Mouse (Mus musculus): ENCODE results near the gene Sgip1. TPM values are rescaled to one million over a fixed set of nuclear protein-coding genes. Genes with fewer than 3 reads are reported as not detected.

The Sgip1 gene
- total RNA-seq, 2 experiments from 2014 or later = 0.45 to 8.4 TPM

- ATAC-seq (replicated peaks; ENCODE audit: low FRiP score, poor library complexity, severe bottlenecking) = no peak
Measured at GRCm38 (mm10) chr4:102886459-102886858, 145.4 kb downstream of the Sgip1 start.

GRCm38 (mm10) chr4:102886902-102887301 lies 145.8 kb downstream of the Sgip1 start:
- ATAC-seq (replicated peaks; ENCODE audit: low FRiP score, poor library complexity, severe bottlenecking) = no peak

GRCm38 (mm10) chr4:102887770-102888689 lies 146.9 kb downstream of the Sgip1 start:
- no peak for ATAC-seq (replicated peaks; ENCODE audit: low FRiP score, poor library complexity, severe bottlenecking)

GRCm38 (mm10) chr4:102895866-102896265 lies 154.8 kb downstream of the Sgip1 start:
- no peak for ATAC-seq (replicated peaks; ENCODE audit: low FRiP score, poor library complexity, severe bottlenecking)

- ATAC-seq (replicated peaks; ENCODE audit: low FRiP score, poor library complexity, severe bottlenecking) = no peak
Measured at GRCm38 (mm10) chr4:102898987-102899386, 157.9 kb downstream of the Sgip1 start.

GRCm38 (mm10) chr4:102899683-102900082 lies 158.6 kb downstream of the Sgip1 start:
- ATAC-seq (replicated peaks; ENCODE audit: low FRiP score, poor library complexity, severe bottlenecking) = no peak

GRCm38 (mm10) chr4:102900166-102900565 lies 159.1 kb downstream of the Sgip1 start:
- ATAC-seq (replicated peaks; ENCODE audit: low FRiP score, poor library complexity, severe bottlenecking) = no peak

- ATAC-seq (replicated peaks; ENCODE audit: low FRiP score, poor library complexity, severe bottlenecking) = no peak
Measured at GRCm38 (mm10) chr4:102907843-102908427, 166.8 kb downstream of the Sgip1 start.

GRCm38 (mm10) chr4:102910191-102910590 lies 169.1 kb downstream of the Sgip1 start:
- no peak for ATAC-seq (replicated peaks; ENCODE audit: low FRiP score, poor library complexity, severe bottlenecking)

- no peak for ATAC-seq (replicated peaks; ENCODE audit: low FRiP score, poor library complexity, severe bottlenecking)
Measured at GRCm38 (mm10) chr4:102913176-102913575, 172.1 kb downstream of the Sgip1 start.

- no peak for ATAC-seq (replicated peaks; ENCODE audit: low FRiP score, poor library complexity, severe bottlenecking)
Measured at GRCm38 (mm10) chr4:102913700-102914327, 172.7 kb downstream of the Sgip1 start.

- ATAC-seq (replicated peaks; ENCODE audit: low FRiP score, poor library complexity, severe bottlenecking) = no peak
Measured at GRCm38 (mm10) chr4:102918191-102918590, 177.1 kb downstream of the Sgip1 start.

- ATAC-seq (replicated peaks; ENCODE audit: low FRiP score, poor library complexity, severe bottlenecking) = no peak
Measured at GRCm38 (mm10) chr4:102929491-102929890, 188.4 kb downstream of the Sgip1 start.

GRCm38 (mm10) chr4:102930679-102931078 lies 189.6 kb downstream of the Sgip1 start:
- ATAC-seq (replicated peaks; ENCODE audit: low FRiP score, poor library complexity, severe bottlenecking) = no peak

GRCm38 (mm10) chr4:102940266-102940665 lies 199.2 kb downstream of the Sgip1 start:
- no peak for ATAC-seq (replicated peaks; ENCODE audit: low FRiP score, poor library complexity, severe bottlenecking)

GRCm38 (mm10) chr4:102940738-102941137 lies 199.6 kb downstream of the Sgip1 start:
- ATAC-seq (replicated peaks; ENCODE audit: low FRiP score, poor library complexity, severe bottlenecking) = no peak

GRCm38 (mm10) chr4:102944325-102944724 lies 203.2 kb downstream of the Sgip1 start:
- ATAC-seq (replicated peaks; ENCODE audit: low FRiP score, poor library complexity, severe bottlenecking) = no peak

- ATAC-seq (replicated peaks; ENCODE audit: low FRiP score, poor library complexity, severe bottlenecking) = no peak
Measured at GRCm38 (mm10) chr4:102952476-102952875, 211.4 kb downstream of the Sgip1 start.

GRCm38 (mm10) chr4:102955294-102955956 lies 214.3 kb downstream of the Sgip1 start:
- ATAC-seq (replicated peaks; ENCODE audit: low FRiP score, poor library complexity, severe bottlenecking) = no peak

- no peak for ATAC-seq (replicated peaks; ENCODE audit: low FRiP score, poor library complexity, severe bottlenecking)
Measured at GRCm38 (mm10) chr4:102959409-102959808, 218.3 kb downstream of the Sgip1 start.
